Mouse (Mus musculus) MEL (cell line): ENCODE data around the gene Gm45021. TPM values are rescaled to one million over a fixed set of nuclear protein-coding genes. Genes with fewer than 3 reads are reported as not detected.

Source experiments
- DNase-seq: peaks from one replicate; pipeline ENCODE4 v3.0.0; 2011; ENCODE audit warnings: low read depth, low spot score
- H3K27ac ChIP-seq: 2 replicates; pipeline ENCODE4 v1.5.1; 2012; ENCODE audit warnings: low read depth, mild to moderate bottlenecking, control low read depth, low read length, moderate library complexity; ENCODE audit not compliant: control insufficient read depth
- H3K27me3 ChIP-seq, 2 experiments: fragments of 150-350 bp in 1 of 2; sonication (generic) in 1 of 2; 2 replicates each; pipeline ENCODE4 v1.6.1; 2012; ENCODE audit warnings: low read length in 2 of 2, mild to moderate bottlenecking in 2 of 2, improper control_type of control experiment in 1 of 2, moderate library complexity in 1 of 2; ENCODE audit not compliant: insufficient read depth in 2 of 2, control insufficient read depth in 1 of 2
- H3K36me3 ChIP-seq, 2 experiments: 2 replicates each; pipeline ENCODE4 v1.6.1; 2012 to 2014; ENCODE audit warnings: low read length in 2 of 2, improper control_type of control experiment in 1 of 2, inconsistent platforms in 1 of 2, mild to moderate bottlenecking in 1 of 2; ENCODE audit not compliant: insufficient read depth in 2 of 2, control insufficient read depth in 1 of 2
- H3K4me1 ChIP-seq, 2 experiments: fragments of 150-350 bp in 1 of 2; sonication (generic) in 1 of 2; 2 replicates each; pipeline ENCODE4 v1.6.1; 2012; ENCODE audit warnings: low read length in 2 of 2, improper control_type of control experiment in 1 of 2, mild to moderate bottlenecking in 1 of 2; ENCODE audit not compliant: insufficient read depth in 2 of 2, control insufficient read depth in 1 of 2
- H3K4me3 ChIP-seq, 2 experiments: fragments of 150-350 bp in 1 of 2; sonication (generic) in 1 of 2; 2 replicates each; pipeline ENCODE4 v1.5.1; 2012; ENCODE audit warnings: low read depth in 2 of 2, low read length in 2 of 2, mild to moderate bottlenecking in 2 of 2, moderate library complexity in 2 of 2, control low read depth in 1 of 2, improper control_type of control experiment in 1 of 2; ENCODE audit not compliant: control insufficient read depth in 1 of 2, insufficient read depth in 1 of 2
- H3K79me2 ChIP-seq: 2 replicates; pipeline ENCODE4 v1.6.1; 2012; ENCODE audit warnings: mild to moderate bottlenecking, low read length, moderate library complexity; ENCODE audit not compliant: control insufficient read depth, poor library complexity, insufficient read depth
- H3K9ac ChIP-seq: 2 replicates; pipeline ENCODE4 v1.6.1; 2012; ENCODE audit warnings: low read depth, mild to moderate bottlenecking, control low read depth, low read length, moderate library complexity; ENCODE audit not compliant: control insufficient read depth, poor library complexity, severe bottlenecking
- H3K9me3 ChIP-seq: fragments of 150-350 bp; sonication (generic); replicated peaks from 2 replicates; pipeline ENCODE4 v1.6.1; 2012; ENCODE audit warnings: mild to moderate bottlenecking, low read length, improper control_type of control experiment, moderate library complexity; ENCODE audit not compliant: insufficient read depth
- BHLHE40 ChIP-seq: IDR thresholded peaks from 2 replicates; pipeline ENCODE4 v1.6.1; 2012; ENCODE audit warnings: low read depth, mild to moderate bottlenecking, inconsistent platforms, low read length, improper control_type of control experiment, borderline replicate concordance
- CTCF ChIP-seq, 3 experiments: IDR thresholded peaks in 2 of 3; conservative IDR thresholded peaks in 1 of 3; 2 replicates each; pipeline ENCODE4 v1.5.1; 2011 to 2012; ENCODE audit warnings: low read length in 3 of 3, low read depth in 2 of 3, mild to moderate bottlenecking in 2 of 3, improper control_type of control experiment in 1 of 3, inconsistent platforms in 1 of 3, mixed read lengths in 1 of 3, moderate library complexity in 1 of 3; ENCODE audit not compliant: control insufficient read depth in 1 of 3, insufficient read depth in 1 of 3, poor library complexity in 1 of 3, severe bottlenecking in 1 of 3
- GATA1 ChIP-seq: IDR thresholded peaks from 2 replicates; pipeline ENCODE4 v1.6.1; 2011; ENCODE audit warnings: low read depth, low read length, improper control_type of control experiment
- JUND ChIP-seq: IDR thresholded peaks from 2 replicates; pipeline ENCODE4 v1.6.1; 2011; ENCODE audit warnings: low read depth, mild to moderate bottlenecking, improper control_type of control experiment, low read length
- KAT2A ChIP-seq: conservative IDR thresholded peaks from 2 replicates; pipeline ENCODE4 v1.6.1; 2012; ENCODE audit warnings: low read depth, low read length, improper control_type of control experiment, inconsistent platforms
- MAFK ChIP-seq: IDR thresholded peaks from 2 replicates; pipeline ENCODE4 v1.6.1; 2011; ENCODE audit warnings: low read depth, mild to moderate bottlenecking, low read length, improper control_type of control experiment, borderline replicate concordance
- MAX ChIP-seq: IDR thresholded peaks from 2 replicates; pipeline ENCODE4 v1.6.1; 2011; ENCODE audit warnings: low read length, improper control_type of control experiment
- NELFE ChIP-seq: IDR thresholded peaks from 2 replicates; pipeline ENCODE4 v1.6.1; 2011; ENCODE audit warnings: low read depth, low read length, improper control_type of control experiment
- RAD21 ChIP-seq: IDR thresholded peaks from 2 replicates; pipeline ENCODE4 v1.6.1; 2011; ENCODE audit warnings: mild to moderate bottlenecking, low read depth, low read length, improper control_type of control experiment
- SIN3A ChIP-seq: IDR thresholded peaks from 2 replicates; pipeline ENCODE4 v1.6.1; 2012; ENCODE audit warnings: low read length, improper control_type of control experiment, inconsistent platforms
- TAL1 ChIP-seq: IDR thresholded peaks from 2 replicates; pipeline ENCODE4 v1.6.1; 2012; ENCODE audit warnings: mild to moderate bottlenecking, inconsistent platforms, low read length, moderate library complexity, mixed read lengths
- TBP ChIP-seq: IDR thresholded peaks from 2 replicates; pipeline ENCODE4 v1.8.0; 2011; ENCODE audit warnings: low read depth, low read length, improper control_type of control experiment
- ZC3H11A ChIP-seq: IDR thresholded peaks from 2 replicates; pipeline ENCODE4 v1.6.1; 2012; ENCODE audit warnings: low read depth, mild to moderate bottlenecking, inconsistent platforms, low read length, improper control_type of control experiment
- ZMIZ1 ChIP-seq: IDR thresholded peaks from 2 replicates; pipeline ENCODE4 v1.6.1; 2012; ENCODE audit warnings: low read depth, mild to moderate bottlenecking, inconsistent platforms, low read length, improper control_type of control experiment, moderate library complexity
- polyA plus RNA-seq, 2 experiments: library from polyadenylated mRNA; stranded (reverse) in 1 of 2; unstranded in 1 of 2; fragments of >175 nt in 1 of 2; fragments of >200 nt in 1 of 2; gene quantifications; 2 replicates each; pipeline versions ENCODE4 v1.2.1 to v1.2.4; 2012; ENCODE audit warnings: low replicate concordance in 2 of 2, low read depth in 1 of 2; ENCODE audit not compliant: insufficient read length in 2 of 2, insufficient read depth in 1 of 2, missing spikeins in 1 of 2
- total RNA-seq: library from RNA; depleted of rRNA; stranded (reverse); fragments of 300-350 nt; gene quantifications from 2 replicates; pipeline ENCODE4 v1.2.3, GENCODE M21; 2012

Gene Gm45021
- total and polyA plus RNA-seq, 3 experiments = not detected

- no peak for DNase-seq
- Histone ChIP-seq H3K4me1 (no peaks in the 10 kb centered on the region), H3K79me2 (no peaks in the 10 kb centered on the region), H3K9ac (no peak overlapping the region), H3K27me3 (no peaks in the 10 kb centered on the region), H3K4me3 (no peak overlapping the region), H3K9me3 (no peaks in the 10 kb centered on the region), H3K27ac (no peak overlapping the region), H3K36me3 (no peaks in the 10 kb centered on the region)
- TF ChIP-seq TAL1 = no peak
- TF ChIP-seq BHLHE40 = no peak
- TF ChIP-seq SIN3A = no peak
- TF ChIP-seq ZC3H11A = no peak
- TF ChIP-seq ZMIZ1 = no peak
These were observed 35.6 kb upstream of the Gm45021 start for GRCm38 (mm10) chr6:48553819-48554218.

GRCm38 (mm10) chr6:48554280-48555103, 34.9 kb upstream of the Gm45021 start, which contains the start of gene Lrrc61:
TSS of gene Lrrc61 (plus strand) at chr6:48554796.
- Histone ChIP-seq H3K4me1 (no peaks in the 10 kb centered on the region), H3K4me3 (no peak within 1 kb of the TSS), H3K9me3 (no peaks in the 10 kb centered on the region), H3K79me2 (no peaks in the 10 kb centered on the region), H3K36me3 (no peaks in the 10 kb centered on the region), H3K27ac (no peak within 1 kb of the TSS), H3K9ac (no peak within 1 kb of the TSS), H3K27me3 (no peaks in the 10 kb centered on the region)
- DNase-seq = no peak
- no peak for TF ChIP-seq MAX
- TF ChIP-seq ZC3H11A = no peak
- no peak for TF ChIP-seq GATA1
- no peak for TF ChIP-seq ZMIZ1
- TF ChIP-seq JUND = no peak
- no peak for TF ChIP-seq MAFK
- TF ChIP-seq KAT2A = no peak
- TF ChIP-seq RAD21 = no peak
- TF ChIP-seq CTCF (IDR thresholded peaks at IDR 0.05 in 2 of 3, conservative IDR thresholded peaks at IDR 0.05 in 1 of 3; ENCODE audit: control insufficient read depth in 1 of 3, insufficient read depth in 1 of 3, low read depth in 2 of 3, low read length in 3 of 3, poor library complexity in 1 of 3, severe bottlenecking in 1 of 3) = no peak
- no peak for TF ChIP-seq NELFE
- no peak for TF ChIP-seq TBP
- no peak for TF ChIP-seq SIN3A
- no peak for TF ChIP-seq BHLHE40
